Mouse (Mus musculus) CH12F3 (cell line): ENCODE data around the gene Aifm1.

Experiments
- in situ Hi-C: fragments of 300-500 bp; cut with MboI; formaldehyde crosslinking; loops from 2 replicates; pipeline ENCODE4 v1.14.3; 2020; ENCODE audit warnings: low sequenced_read_pairs

Gene Aifm1

DNA sequence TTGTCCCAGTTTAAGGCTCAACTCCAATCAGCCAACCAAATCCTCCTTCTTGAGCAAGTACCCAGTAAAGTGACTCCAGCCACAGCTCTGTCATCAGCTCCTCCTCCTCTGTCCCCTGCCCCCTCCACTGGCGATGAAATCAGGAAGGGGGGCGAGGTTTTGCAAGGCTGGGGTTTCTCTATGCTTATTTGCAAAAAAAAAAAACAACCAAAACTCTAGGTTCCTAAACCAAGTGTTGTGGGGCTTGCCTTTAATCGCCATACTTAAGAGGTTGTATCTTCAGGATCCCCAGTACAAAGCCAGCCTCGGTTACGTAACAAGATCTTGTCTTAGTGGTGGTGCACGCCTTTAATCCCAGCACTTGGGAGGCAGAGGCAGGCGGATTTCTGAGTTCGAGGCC lies 84.7 kb downstream of the Aifm1 start:
- in situ Hi-C loops: loop anchor here (10.0 kb wide), 1 partner anchor 106 kb away; no protein-coding TSS in a partner anchor

DNA sequence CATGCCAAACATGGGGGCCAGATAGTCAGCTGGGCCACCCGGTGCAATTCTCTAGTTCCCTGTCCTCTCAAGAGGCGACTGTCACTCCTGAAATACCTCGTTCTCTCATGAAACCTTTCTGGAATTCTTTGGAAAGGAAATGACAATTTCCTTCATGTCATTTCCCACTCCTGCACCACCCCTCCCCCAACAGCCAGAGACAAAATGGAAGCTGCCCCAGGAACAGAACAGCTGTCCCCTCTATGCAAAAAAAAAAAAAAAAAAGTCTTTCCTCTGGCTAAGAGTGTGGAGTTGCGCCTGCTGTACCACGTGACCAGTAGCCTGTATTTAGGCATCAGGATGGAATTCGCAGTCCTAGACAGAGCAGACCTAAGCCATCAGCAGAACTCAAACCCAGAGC lies 85.1 kb downstream of the Aifm1 start:
- in situ Hi-C loops: loop anchor here (10.0 kb wide), 1 partner anchor 107 kb away; no protein-coding TSS in a partner anchor

DNA sequence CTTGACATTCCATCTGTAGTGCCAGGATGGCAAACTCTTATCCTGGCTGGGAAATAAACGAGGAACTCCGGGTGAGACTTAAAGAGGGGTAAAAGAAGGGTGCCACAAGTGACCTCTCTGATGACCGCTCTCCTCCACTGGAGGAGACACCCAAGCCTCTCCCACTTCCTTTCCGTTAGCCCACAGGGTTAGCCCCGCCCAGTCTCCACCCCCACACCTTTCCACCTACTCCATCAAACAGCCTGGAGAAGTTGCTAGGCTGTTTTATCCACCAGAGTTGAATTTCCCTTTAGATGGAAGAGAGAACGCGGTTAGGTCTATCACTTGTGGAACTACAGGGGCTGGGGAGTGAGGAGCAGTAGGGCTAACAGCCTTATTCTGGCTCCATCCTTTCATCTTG lies 88.1 kb downstream of the Aifm1 start:
- in situ Hi-C loops: loop anchor here (10.0 kb wide), 1 partner anchor 110 kb away; no protein-coding TSS in a partner anchor
